Comparison of ENCODE assay signal across 22 mouse cellular contexts in the genomic region with DNA sequence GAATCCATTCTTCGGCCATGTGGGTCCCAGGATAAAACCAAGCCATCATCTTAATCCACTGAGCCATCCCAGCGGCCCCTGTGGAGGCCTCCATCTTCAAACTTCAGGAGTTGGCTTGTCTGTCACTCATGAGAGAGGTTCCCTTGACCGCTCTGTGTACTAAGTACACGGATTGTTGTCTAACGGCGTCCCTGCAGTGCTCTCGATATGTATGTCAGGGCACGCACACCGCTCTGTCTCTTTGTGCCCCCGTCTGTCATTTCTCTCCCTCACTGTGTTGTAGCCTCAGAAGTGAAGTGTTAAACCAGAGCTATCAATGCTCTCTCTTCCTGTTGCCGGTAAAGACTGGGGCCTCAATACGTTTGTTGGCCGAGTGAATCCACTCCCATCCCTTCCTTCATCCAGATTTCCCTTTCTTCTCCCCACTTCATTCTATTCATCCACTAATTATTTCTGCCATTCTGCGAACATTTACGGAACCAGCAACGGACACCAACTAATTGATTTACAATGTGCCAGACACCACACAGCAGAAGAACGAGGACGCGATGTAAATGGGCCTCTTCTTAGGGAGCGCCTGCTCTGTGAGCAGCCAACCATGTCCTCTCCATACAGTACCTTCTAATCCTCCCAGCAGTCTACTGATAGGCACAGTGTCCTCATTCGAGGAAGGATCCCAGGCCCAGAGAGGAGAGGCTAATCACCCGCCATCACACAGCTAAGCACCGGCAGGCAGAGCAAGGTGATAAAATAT.
DNase-seq lines count a peak whose midpoint lies in the region; ATAC-seq and TF ChIP-seq lines count a peak whose summit lies in the region.
"Had no signal": no experiment of that assay in that cellular context is flagged by ENCODE, and none has a peak within 500 bp of the region (broad histone marks: within the 10 kb centered on the region; RNA-seq: fewer than 3 reads in every experiment).

No protein-coding gene starts in this region.

- ATAC-seq in kidney, embryonic 14.5 days (ENCODE audit: low FRiP score, low TSS enrichment) = peak; percentile 73; the same call in 1 of the 2 replicates
- ATAC-seq in hindbrain, embryonic 12.5 days (ENCODE audit: low FRiP score) = peak; percentile 76
- ATAC-seq in neural tube, embryonic 15.5 days (ENCODE audit: low FRiP score) = peak; percentile 35; the same call in 1 of the 2 replicates
- no peak for ATAC-seq in frontal cortex, adult (ENCODE audit: low TSS enrichment)
- ATAC-seq: intestine, embryonic 16.5 days had no signal

- H3K9me3 ChIP-seq in kidney, embryonic 14.5 days (ENCODE audit: control insufficient read depth, low read length) = no peaks in the 10 kb centered on the region
- no peaks in the 10 kb centered on the region for H3K9me3 ChIP-seq in hindbrain, embryonic 12.5 days (replicated peaks)
- no peaks in the 10 kb centered on the region for H3K9me3 ChIP-seq in neural tube, embryonic 15.5 days (replicated peaks)
- H3K9me3 ChIP-seq: heart, embryonic 13.5 days; stomach, embryonic 15.5 days had no signal

- no peaks in the 10 kb centered on the region for H3K36me3 ChIP-seq in kidney, embryonic 14.5 days (ENCODE audit: control insufficient read depth, insufficient read depth, low read length)
- no peaks in the 10 kb centered on the region for H3K36me3 ChIP-seq in hindbrain, embryonic 12.5 days
- no peaks in the 10 kb centered on the region for H3K36me3 ChIP-seq in neural tube, embryonic 15.5 days
- H3K36me3 ChIP-seq: heart, embryonic 13.5 days; stomach, embryonic 15.5 days had no signal

- 41% methylated on average over 23 of the region's 23 CpGs for WGBS in kidney, embryonic 14.5 days
- WGBS in hindbrain, embryonic 12.5 days = 58% methylated on average over 23 of the region's 23 CpGs
- WGBS in neural tube, embryonic 15.5 days = 46% methylated on average over 23 of the region's 23 CpGs

- H3K4me1 ChIP-seq in kidney, embryonic 14.5 days (ENCODE audit: control insufficient read depth, insufficient read depth, low read length) = no peaks in the 10 kb centered on the region; the same call in 1 of the 2 replicates
- H3K4me1 ChIP-seq in hindbrain, embryonic 12.5 days = peaks cover 12% of the 10 kb centered on the region
- peaks cover 17% of the 10 kb centered on the region for H3K4me1 ChIP-seq in neural tube, embryonic 15.5 days
- H3K4me1 ChIP-seq: heart, embryonic 13.5 days; stomach, embryonic 15.5 days had no signal

- no peak overlapping the region for H3K27ac ChIP-seq in kidney, embryonic 14.5 days (ENCODE audit: low read depth, low read length)
- H3K27ac ChIP-seq in hindbrain, embryonic 12.5 days = no peak overlapping the region
- no peak overlapping the region for H3K27ac ChIP-seq in neural tube, embryonic 15.5 days (replicated peaks)
- H3K27ac ChIP-seq: heart, embryonic 13.5 days; kidney, postnatal 0 days; macrophage; stomach, embryonic 15.5 days had no signal

- no peak for TF ChIP-seq POLR2A in brain, embryonic 14.5 days (IDR thresholded peaks at IDR 0.05; ENCODE audit: borderline replicate concordance, extremely low read depth, insufficient read depth, insufficient read length, poor library complexity, severe bottlenecking)

- no peaks in the 10 kb centered on the region for H3K27me3 ChIP-seq in kidney, embryonic 14.5 days (ENCODE audit: control insufficient read depth, insufficient read depth, low read length)
- H3K27me3 ChIP-seq in hindbrain, embryonic 12.5 days = no peaks in the 10 kb centered on the region
- H3K27me3 ChIP-seq in neural tube, embryonic 15.5 days (replicated peaks) = no peaks in the 10 kb centered on the region
- H3K27me3 ChIP-seq: CH12.LX; heart, embryonic 13.5 days; stomach, embryonic 15.5 days had no signal

- H3K4me3 ChIP-seq in kidney, embryonic 14.5 days (ENCODE audit: low read length) = no peak overlapping the region
- no peak overlapping the region for H3K4me3 ChIP-seq in hindbrain, embryonic 12.5 days
- H3K4me3 ChIP-seq in neural tube, embryonic 15.5 days (replicated peaks) = no peak overlapping the region
- H3K4me3 ChIP-seq: erythroblast, embryonic 14.5 days; heart, embryonic 13.5 days; stomach, embryonic 15.5 days had no signal

- no peak for DNase-seq in kidney, postnatal 25 days
- peak; percentile 73 for DNase-seq in brain, embryonic 14.5 days (ENCODE audit: low read depth)
- no peak for DNase-seq in heart, postnatal 25 days (ENCODE audit: low spot score)
- DNase-seq: adrenal gland, postnatal 10 days; cerebellum, adult 2 months; heart, postnatal 4 days; left cerebral cortex, postnatal 4 days; lung, embryonic 14.5 days; right cerebral cortex, adult 18-20 months; thymus, postnatal 14 days had no signal

- TF ChIP-seq CTCF in brain, embryonic 14.5 days (IDR thresholded peaks at IDR 0.05; ENCODE audit: borderline replicate concordance, extremely low read depth, insufficient read depth, insufficient read length) = no peak

- intact Hi-C loops in heart, postnatal 25 days (cut with DNase I) = no loop called here

- H3K4me2 ChIP-seq in kidney, embryonic 14.5 days (replicated peaks; ENCODE audit: low read depth, low read length) = no peak overlapping the region
- H3K4me2 ChIP-seq in hindbrain, embryonic 12.5 days (replicated peaks) = no peak overlapping the region
- no peak overlapping the region for H3K4me2 ChIP-seq in neural tube, embryonic 15.5 days
- H3K4me2 ChIP-seq: heart, embryonic 13.5 days; liver, embryonic 11.5 days; lung, embryonic 14.5 days; stomach, embryonic 15.5 days had no signal

- H3K9ac ChIP-seq in kidney, embryonic 14.5 days (ENCODE audit: low read depth, low read length) = no peak overlapping the region
- no peak overlapping the region for H3K9ac ChIP-seq in hindbrain, embryonic 12.5 days
- no peak overlapping the region for H3K9ac ChIP-seq in neural tube, embryonic 15.5 days (replicated peaks)
- H3K9ac ChIP-seq: heart, embryonic 13.5 days; lung, embryonic 14.5 days; stomach, embryonic 15.5 days had no signal
